Mouse (Mus musculus): ENCODE results near the gene Ptpn12.

The Ptpn12 gene

GRCm38 (mm10) chr5:21030226-21030625 is 25.5 kb downstream of the Ptpn12 start:
- no peak for DNase-seq (ENCODE audit: low read depth)

- DNase-seq (ENCODE audit: low read depth) = no peak
These were observed 38.6 kb downstream of the Ptpn12 start for GRCm38 (mm10) chr5:21017075-21017474.

GRCm38 (mm10) chr5:21010908-21011307 is 44.8 kb downstream of the Ptpn12 start:
- no peak for DNase-seq (ENCODE audit: low read depth)

- DNase-seq (ENCODE audit: low read depth) = peak; percentile 86
These were observed 53.0 kb downstream of the Ptpn12 start for GRCm38 (mm10) chr5:21002723-21003122.

GRCm38 (mm10) chr5:21001622-21002315 is 53.9 kb downstream of the Ptpn12 start:
- peak; percentile 14 for DNase-seq (ENCODE audit: low read depth)

- DNase-seq (ENCODE audit: low read depth) = no peak
These were observed 57.3 kb downstream of the Ptpn12 start for GRCm38 (mm10) chr5:20998427-20998826.

GRCm38 (mm10) chr5:20997555-20997954 is 58.2 kb downstream of the Ptpn12 start:
- DNase-seq (ENCODE audit: low read depth) = no peak

GRCm38 (mm10) chr5:20990062-20990809 is 65.5 kb downstream of the Ptpn12 start:
- DNase-seq (ENCODE audit: low read depth) = no peak

- DNase-seq (ENCODE audit: low read depth) = no peak
These were observed 69.4 kb downstream of the Ptpn12 start for GRCm38 (mm10) chr5:20986271-20986670.

- DNase-seq (ENCODE audit: low read depth) = no peak
These were observed 72.2 kb downstream of the Ptpn12 start for GRCm38 (mm10) chr5:20983505-20983904.

- no peak for DNase-seq (ENCODE audit: low read depth)
These were observed 81.0 kb downstream of the Ptpn12 start for GRCm38 (mm10) chr5:20974690-20975089.

GRCm38 (mm10) chr5:20973999-20974398 is 81.7 kb downstream of the Ptpn12 start:
- DNase-seq (ENCODE audit: low read depth) = no peak

GRCm38 (mm10) chr5:20973069-20973468 is 82.6 kb downstream of the Ptpn12 start:
- DNase-seq (ENCODE audit: low read depth) = no peak

- peak; percentile 84 for DNase-seq (ENCODE audit: low read depth)
These were observed 86.7 kb downstream of the Ptpn12 start for GRCm38 (mm10) chr5:20968963-20969362.

GRCm38 (mm10) chr5:20968493-20968892 is 87.2 kb downstream of the Ptpn12 start:
- DNase-seq (ENCODE audit: low read depth) = no peak

- no peak for DNase-seq (ENCODE audit: low read depth)
These were observed 87.8 kb downstream of the Ptpn12 start for GRCm38 (mm10) chr5:20967942-20968341.

- DNase-seq (ENCODE audit: low read depth) = no peak
These were observed 91.3 kb downstream of the Ptpn12 start for GRCm38 (mm10) chr5:20964446-20964845.

- DNase-seq (ENCODE audit: low read depth) = no peak
These were observed 92.4 kb downstream of the Ptpn12 start for GRCm38 (mm10) chr5:20963295-20963694.

- no peak for DNase-seq (ENCODE audit: low read depth)
These were observed 94.8 kb downstream of the Ptpn12 start for GRCm38 (mm10) chr5:20960927-20961326.

- no peak for DNase-seq (ENCODE audit: low read depth)
These were observed 99.4 kb downstream of the Ptpn12 start, which contains the start of gene Rsbn1l for GRCm38 (mm10) chr5:20956298-20956697. Gene Rsbn1l (minus strand): TSS chr5:20956398.

GRCm38 (mm10) chr5:20955114-20955835 is 100.4 kb downstream of the Ptpn12 start:
- DNase-seq (ENCODE audit: low read depth) = peak; percentile 72

- DNase-seq (ENCODE audit: low read depth) = no peak
These were observed 103.3 kb downstream of the Ptpn12 start for GRCm38 (mm10) chr5:20952337-20952925.
